Mouse (Mus musculus) intestine, embryonic 14.5 days (tissue): ENCODE results near the gene Zfp61. TPM values are rescaled to one million over a fixed set of nuclear protein-coding genes. Genes with fewer than 3 reads are reported as not detected.

Experiments used
- ATAC-seq: fragments of 200-750 bp; cut with Nextera tagmentation; replicated peaks from 2 replicates; pipeline ENCODE4 v1.8.0; 2017; ENCODE audit warnings: low read depth, moderate number of reproducible peaks, moderate TSS enrichment, moderate library complexity; ENCODE audit not compliant: low FRiP score, low TSS enrichment
- DNase-seq: peaks from one replicate; pipeline ENCODE4 v3.0.0-alpha.2; 2018; ENCODE audit warnings: low spot score
- H3K27ac ChIP-seq: fragments of 300-500 bp; sonication (generic); 2 replicates; pipeline ENCODE4 v1.5.1; 2014; ENCODE audit warnings: low read depth, mild to moderate bottlenecking, control low read depth
- H3K27me3 ChIP-seq: fragments of 300-500 bp; sonication (generic); replicated peaks from 2 replicates; pipeline ENCODE4 v1.6.1; 2014; ENCODE audit warnings: low read length, control low read depth; ENCODE audit not compliant: control insufficient read depth, insufficient read depth
- H3K36me3 ChIP-seq: fragments of 300-500 bp; sonication (generic); 2 replicates; pipeline ENCODE4 v1.6.1; 2014; ENCODE audit warnings: low read length, control low read depth; ENCODE audit not compliant: control insufficient read depth, insufficient read depth
- H3K4me1 ChIP-seq: fragments of 300-500 bp; sonication (generic); replicated peaks from 2 replicates; pipeline ENCODE4 v1.6.1; 2014; ENCODE audit warnings: low read length, control low read depth, mixed read lengths; ENCODE audit not compliant: control insufficient read depth, insufficient read depth
- H3K4me2 ChIP-seq: fragments of 300-500 bp; sonication (generic); 2 replicates; pipeline ENCODE4 v1.6.1; 2014; ENCODE audit warnings: low read length
- H3K4me3 ChIP-seq: fragments of 300-500 bp; sonication (generic); 2 replicates; pipeline ENCODE4 v1.5.1; 2014; ENCODE audit warnings: low read depth, low read length, control low read depth, mixed read lengths
- H3K9ac ChIP-seq: fragments of 300-500 bp; sonication (generic); 2 replicates; pipeline ENCODE4 v1.6.1; 2014; ENCODE audit warnings: mild to moderate bottlenecking, low read length
- H3K9me3 ChIP-seq: fragments of 300-500 bp; sonication (generic); 2 replicates; pipeline ENCODE4 v1.6.1; 2016; ENCODE audit warnings: low read length, control low read depth; ENCODE audit not compliant: control insufficient read depth
- WGBS: fragments of 180-500 bp; shearing (Covaris S2); extraction: QIAGEN DNeasy Blood & Tissue Kit; methylation state at CpG from one replicate; pipeline ENCODE4 v1.1.7; 2014; 5-methylcytosine and 5-hydroxymethylcytosine counted together
- microRNA-seq: library from miRNA; unstranded; fragments of <30 nt; microRNA quantifications from one replicate; pipeline ENCODE4, GENCODE M21; 2016
- polyA plus RNA-seq: library from polyadenylated mRNA; unstranded; fragments of >200 nt; fragmentation: Nextera tagmentation; extraction: Ambion mirVana; gene quantifications from 2 replicates; pipeline ENCODE4 v1.2.1, GENCODE M21; 2014

Gene Zfp61
- polyA plus RNA-seq, 1 experiment from 2014 or later, result 24.7 TPM

DNA sequence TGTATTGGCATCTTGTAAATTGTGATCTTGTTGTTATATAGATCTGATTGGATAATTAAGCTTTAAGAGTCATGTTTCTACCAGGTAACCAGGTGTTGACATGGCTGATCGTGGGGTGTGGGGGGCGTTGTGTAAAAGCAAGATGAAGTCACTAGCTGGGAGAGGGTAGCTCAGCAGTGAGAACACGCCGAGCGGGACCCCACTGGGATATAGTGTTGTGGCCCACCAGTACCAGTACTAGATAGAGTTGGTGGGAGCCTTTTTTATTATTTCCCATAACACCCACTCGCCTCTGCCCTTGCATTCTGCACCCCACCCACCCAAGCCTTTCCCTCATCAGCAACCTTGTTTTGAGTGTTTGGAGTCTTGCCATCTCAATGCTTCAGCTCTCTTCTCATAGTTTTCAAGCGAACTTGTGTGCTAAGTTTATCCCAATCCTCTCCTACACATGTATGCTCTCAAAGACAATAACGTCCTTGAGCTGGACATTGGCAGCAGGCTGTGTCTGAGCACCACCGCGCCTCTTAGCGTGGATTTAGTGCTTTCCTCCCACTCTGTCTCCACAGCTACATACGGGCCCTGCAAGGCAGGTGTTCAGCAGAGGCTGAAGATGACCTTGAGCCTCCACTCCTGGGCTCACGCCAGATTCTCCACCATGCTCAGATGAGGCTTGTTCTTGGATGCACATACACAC is 41.6 kb downstream of the Zfp61 start:
- ATAC-seq, result no peak
- WGBS, result 91% methylated on average over 13 of the region's 13 CpGs

DNA sequence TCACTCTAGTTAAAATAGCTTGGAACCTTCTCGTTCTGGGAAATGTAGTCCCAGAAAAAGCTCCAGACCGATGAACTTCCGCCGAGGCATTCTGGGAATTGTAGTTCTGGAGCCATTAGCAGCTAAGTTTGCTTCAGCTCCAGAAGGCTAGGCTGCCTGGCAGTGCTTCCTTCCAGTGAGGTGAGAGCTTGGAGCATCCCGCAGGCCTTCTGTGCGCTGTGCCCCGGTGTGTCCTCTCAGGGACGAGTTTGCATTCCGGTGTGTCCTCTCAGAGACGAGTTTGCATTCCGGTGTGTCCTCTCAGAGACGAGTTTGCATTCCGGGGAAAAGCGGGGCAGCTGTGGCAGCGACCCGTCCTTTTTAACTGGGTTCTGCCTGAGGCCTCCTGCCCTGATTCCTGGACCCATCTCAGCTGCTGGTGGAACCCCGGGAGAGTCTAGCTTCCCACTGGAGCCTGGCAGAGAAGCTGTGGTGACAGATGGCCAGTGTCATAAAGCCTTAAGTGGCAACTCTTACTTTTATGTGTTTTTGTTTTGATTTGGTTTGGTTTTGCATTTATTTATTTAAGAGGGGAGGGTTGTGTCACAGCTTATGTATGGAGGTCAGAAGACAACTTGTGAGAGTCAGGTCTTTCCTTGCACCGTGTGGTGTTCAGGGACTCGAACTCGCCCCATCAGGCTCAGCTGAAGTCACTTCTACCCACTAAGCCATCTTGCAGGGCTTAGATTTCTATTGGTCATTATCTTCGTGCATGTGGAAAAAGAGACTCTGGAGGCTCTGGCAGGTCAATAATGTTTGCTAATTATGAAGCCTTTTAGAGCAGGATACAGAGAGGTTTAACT is 46.2 kb downstream of the Zfp61 start, which contains the start of gene Zfp108:
TSS of gene Zfp108 (plus strand) at position 162 of the 842 bp plus-strand sequence.
- peak within 1 kb of the TSS; percentile 61 for H3K4me2 ChIP-seq
- H3K36me3 ChIP-seq, result peaks cover 5% of the 10 kb centered on the region
- H3K27me3 ChIP-seq, result no peaks in the 10 kb centered on the region
- peak within 1 kb of the TSS; percentile 53 for H3K4me3 ChIP-seq
- DNase-seq (peak; percentile 78), ATAC-seq (peak; percentile 83)
- H3K9ac ChIP-seq, result peak within 1 kb of the TSS; percentile 54
- WGBS, result 15% methylated on average over 21 of the region's 21 CpGs
- H3K27ac ChIP-seq, result no peak within 1 kb of the TSS
- no peaks in the 10 kb centered on the region; the same call in 1 of the 2 replicates for H3K4me1 ChIP-seq
- H3K9me3 ChIP-seq, result no peaks in the 10 kb centered on the region

More for the DNA sequence above, 41.6 kb downstream of the Zfp61 start:
- DNase-seq, result no peak
- no peaks in the 10 kb centered on the region; the same call in 1 of the 2 replicates for H3K4me1 ChIP-seq
- H3K4me2 ChIP-seq, result no peak overlapping the region
- H3K36me3 ChIP-seq, result peaks cover 28% of the 10 kb centered on the region
- no peaks in the 10 kb centered on the region for H3K27me3 ChIP-seq
- H3K9ac ChIP-seq, result no peak overlapping the region
- H3K27ac ChIP-seq, result no peak overlapping the region
- H3K9me3 ChIP-seq, result no peaks in the 10 kb centered on the region
- no peak overlapping the region for H3K4me3 ChIP-seq

DNA sequence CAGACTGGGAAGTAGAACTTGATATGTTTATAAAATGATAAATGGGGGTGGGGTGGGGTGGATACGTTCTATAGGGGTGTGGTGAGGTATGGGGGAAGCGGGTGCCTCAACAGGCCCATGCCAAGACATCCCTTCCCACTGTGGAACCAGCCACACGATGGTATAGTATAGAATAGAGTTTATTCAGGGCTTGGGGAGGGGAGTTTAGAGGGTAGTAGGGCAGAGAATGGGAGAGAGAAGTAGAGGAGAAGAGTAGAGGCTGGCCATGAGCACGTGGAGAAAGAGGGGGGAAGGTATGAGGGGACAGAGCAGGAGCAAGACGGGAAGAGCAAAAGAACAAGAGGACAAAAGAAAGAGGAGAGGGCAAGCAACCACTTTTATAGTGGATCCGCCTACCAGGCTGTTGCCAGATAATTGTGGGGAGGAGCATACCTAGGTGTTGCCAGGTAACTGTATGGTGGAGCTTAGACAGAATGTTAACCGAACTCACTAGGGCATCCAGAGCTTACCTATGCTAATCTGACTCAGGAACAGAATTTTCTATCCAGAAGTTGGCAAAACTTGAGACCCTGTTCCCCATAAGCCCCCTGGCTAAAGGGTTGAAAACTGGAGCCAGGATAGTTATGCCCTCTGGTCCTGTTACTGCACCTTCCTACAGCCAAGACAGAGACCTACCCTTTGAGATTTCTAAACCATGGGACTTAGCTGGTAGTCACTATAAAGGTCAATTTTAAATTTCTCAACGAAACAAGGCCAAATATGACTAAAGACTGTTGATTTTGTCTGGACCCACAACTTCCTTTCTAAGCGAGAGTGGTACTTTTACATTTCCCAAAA is 47.0 kb downstream of the Zfp61 start:
- no peak overlapping the region; the same call in 1 of the 2 replicates for H3K9ac ChIP-seq
- peak overlapping the region; percentile 61 for H3K4me2 ChIP-seq
- DNase-seq (peak; percentile 50), ATAC-seq (peak; percentile 54)
- H3K27me3 ChIP-seq, result no peaks in the 10 kb centered on the region
- no peaks in the 10 kb centered on the region for H3K9me3 ChIP-seq
- no peaks in the 10 kb centered on the region; the same call in 1 of the 2 replicates for H3K4me1 ChIP-seq
- H3K27ac ChIP-seq, result no peak overlapping the region
- H3K36me3 ChIP-seq, result no peaks in the 10 kb centered on the region; the same call in 1 of the 2 replicates
- WGBS, result 65% methylated on average over 9 of the region's 9 CpGs
- peak overlapping the region; percentile 53 for H3K4me3 ChIP-seq

Small RNA genes lying within 50 kb of the gene (microRNA-seq; reads per million reads assigned to microRNA genes)
- gene Gm27592, result not detected

Other genes with a start within 250 kb of the Zfp61 start
- gene Vmn1r183, start 248.0 kb downstream of the Zfp61 start, polyA plus RNA-seq, result 0.07 TPM in 1 of 2 replicates, not detected in the other
- gene Zfp180, start 219.3 kb downstream of the Zfp61 start, polyA plus RNA-seq, result 20.5 and 26.3 TPM in 2 replicates
- 5.5 and 7.6 TPM in 2 replicates for gene Zfp112, start 188.9 kb downstream of the Zfp61 start, polyA plus RNA-seq
- 16.5 and 19.4 TPM in 2 replicates for gene Zfp235, start 167.1 kb downstream of the Zfp61 start, polyA plus RNA-seq
- 5.0 and 6.3 TPM in 2 replicates for gene Zfp114, start 126.2 kb downstream of the Zfp61 start, polyA plus RNA-seq
- gene Zfp111, start 89.8 kb downstream of the Zfp61 start, polyA plus RNA-seq, result 9.1 and 12.8 TPM in 2 replicates
- gene Zfp109, start 63.7 kb downstream of the Zfp61 start, polyA plus RNA-seq, result 4.4 and 5.6 TPM in 2 replicates
- 3.4 and 3.8 TPM in 2 replicates for gene Zfp108, start 46.4 kb downstream of the Zfp61 start, polyA plus RNA-seq
- 7.4 and 8.1 TPM in 2 replicates for gene Zfp93, start 30.8 kb downstream of the Zfp61 start, polyA plus RNA-seq
- 9.1 and 12.0 TPM in 2 replicates for gene Zfp94, start 15.4 kb upstream of the Zfp61 start, polyA plus RNA-seq
- gene Tescl, start 32.7 kb upstream of the Zfp61 start, polyA plus RNA-seq, result not detected in 2 replicates
- not detected in 2 replicates for gene Lypd5, start 48.0 kb upstream of the Zfp61 start, polyA plus RNA-seq
- gene Kcnn4, start 69.0 kb upstream of the Zfp61 start, polyA plus RNA-seq, result 0.43 and 0.70 TPM in 2 replicates
- 24.0 and 24.5 TPM in 2 replicates for gene Smg9, start 98.4 kb upstream of the Zfp61 start, polyA plus RNA-seq
- gene Irgc1, start 151.1 kb upstream of the Zfp61 start, polyA plus RNA-seq, result not detected in 2 replicates
- 10.0 and 10.7 TPM in 2 replicates for gene Plaur, start 161.3 kb upstream of the Zfp61 start, polyA plus RNA-seq
- gene Cadm4, start 180.8 kb upstream of the Zfp61 start, polyA plus RNA-seq, result 0.64 and 1.7 TPM in 2 replicates
- gene Zfp428, start 205.8 kb upstream of the Zfp61 start, polyA plus RNA-seq, result 30.3 and 33.7 TPM in 2 replicates
- gene AC161166.1, start 211.2 kb upstream of the Zfp61 start, polyA plus RNA-seq, result 0.40 and 0.46 TPM in 2 replicates
- 6.3 and 7.3 TPM in 2 replicates for gene Irgq, start 229.5 kb upstream of the Zfp61 start, polyA plus RNA-seq
- gene Pinlyp, start 244.9 kb upstream of the Zfp61 start, polyA plus RNA-seq, result not detected in 2 replicates
- 91.5 and 108 TPM in 2 replicates for gene Xrcc1, start 245.1 kb upstream of the Zfp61 start, polyA plus RNA-seq